Mouse (Mus musculus) testis, adult 2 months (tissue): Measurements from ENCODE around the gene Trim45.

Experiments
- CTCF ChIP-seq: fragments of 200-500 bp; IDR thresholded peaks from 2 replicates; pipeline ENCODE4 v1.5.1; 2012; ENCODE audit warnings: low read depth, mild to moderate bottlenecking, inconsistent platforms, low read length, moderate library complexity; ENCODE audit not compliant: control insufficient read depth, insufficient read depth, insufficient replicate concordance
- POLR2A ChIP-seq: fragments of 200-500 bp; IDR thresholded peaks from 2 replicates; pipeline ENCODE4 v1.6.1; 2012; ENCODE audit warnings: low read depth, mild to moderate bottlenecking, inconsistent platforms, low read length, moderate library complexity; ENCODE audit not compliant: control insufficient read depth

DNA sequence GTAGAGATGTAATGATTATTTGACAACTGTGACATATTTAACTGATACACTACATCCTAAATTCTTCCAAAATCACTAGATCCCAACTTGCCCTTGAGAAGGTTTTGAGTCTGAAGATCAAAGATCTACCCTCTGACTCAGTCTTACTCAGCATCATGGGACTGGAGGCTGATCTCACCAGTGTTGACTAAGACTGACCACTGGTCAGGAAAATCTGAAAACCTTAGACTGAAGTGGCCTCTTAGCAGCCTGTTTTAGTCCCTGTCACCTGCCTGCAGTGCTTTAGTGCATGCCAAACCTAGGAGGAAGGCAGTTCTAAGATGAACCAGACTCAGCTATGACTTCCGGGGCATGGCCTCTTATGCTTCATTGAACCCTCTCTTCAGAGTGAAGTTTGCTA lies 32.8 kb upstream of the Trim45 start:
- no peak for TF ChIP-seq POLR2A
- TF ChIP-seq CTCF: no peak
